Mouse (Mus musculus): ENCODE results near the gene Baiap2l2.

Baiap2l2 gene

DNA sequence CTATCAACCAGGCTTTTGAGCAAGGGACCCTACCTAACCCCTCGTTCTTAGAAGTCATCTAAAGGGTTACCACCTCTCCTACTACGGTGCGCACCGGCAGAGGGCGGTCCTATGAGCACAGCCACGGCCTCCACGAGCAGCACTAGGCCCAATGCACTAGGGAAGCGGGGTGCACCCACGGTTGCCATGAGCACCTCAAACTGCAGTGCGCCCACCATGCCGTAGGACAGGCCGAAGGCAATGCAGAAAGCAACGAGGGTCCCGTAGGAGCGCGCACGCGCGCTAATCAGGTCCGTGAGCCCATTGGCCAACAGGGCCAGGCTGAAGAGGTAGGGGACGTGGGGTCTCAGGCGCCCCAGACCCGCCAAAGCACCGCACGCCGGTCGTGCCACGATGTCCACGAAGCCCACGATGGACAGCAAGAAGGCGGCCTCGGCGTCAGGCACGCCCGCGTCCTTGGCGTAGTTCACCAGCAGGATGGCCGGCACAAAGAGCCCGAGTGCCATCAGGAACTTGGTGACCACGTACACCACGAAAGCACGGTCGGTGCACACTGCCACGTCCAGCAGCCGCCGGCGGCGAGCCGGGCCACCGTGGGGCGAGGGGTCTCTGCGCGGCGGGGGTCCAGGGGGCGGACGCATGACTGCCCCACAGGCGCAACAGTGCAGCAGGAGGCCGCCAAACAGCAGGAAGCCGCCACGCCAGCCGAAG, 33.4 kb downstream of the Baiap2l2 start:
- TF ChIP-seq GATA4 (IDR thresholded peaks at IDR 0.05; ENCODE audit: insufficient replicate concordance, low read length): no peak

DNA sequence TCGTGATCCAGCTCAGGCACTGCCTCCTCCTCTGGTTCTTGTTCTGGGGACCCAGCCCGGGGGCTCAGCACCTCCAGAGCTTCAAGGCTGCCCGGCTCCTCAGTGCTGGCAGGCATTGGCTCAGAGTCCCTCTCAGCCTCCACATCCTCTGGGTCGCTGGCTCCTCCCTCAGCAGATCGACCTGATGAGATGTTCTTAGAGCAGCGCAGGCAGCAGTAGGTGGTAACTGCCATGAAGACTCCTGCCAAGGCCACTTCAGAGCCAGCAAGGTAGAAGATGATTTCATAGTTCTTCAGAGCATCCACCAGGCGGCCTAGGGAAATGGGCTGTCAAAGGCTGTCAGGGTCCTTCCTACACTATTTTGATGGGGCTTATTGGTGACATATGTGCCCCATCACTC, 34.2 kb downstream of the Baiap2l2 start:
- no peak for TF ChIP-seq GATA4 (IDR thresholded peaks at IDR 0.05; ENCODE audit: insufficient replicate concordance, low read length)

- no peak for TF ChIP-seq GATA4 (IDR thresholded peaks at IDR 0.05; ENCODE audit: insufficient replicate concordance, low read length)
These were observed 35.1 kb downstream of the Baiap2l2 start for GRCm38 (mm10) chr15:79250236-79250635.

- TF ChIP-seq GATA4 (IDR thresholded peaks at IDR 0.05; ENCODE audit: insufficient replicate concordance, low read length): no peak
These were observed 40.0 kb downstream of the Baiap2l2 start for GRCm38 (mm10) chr15:79245321-79245720.

DNA sequence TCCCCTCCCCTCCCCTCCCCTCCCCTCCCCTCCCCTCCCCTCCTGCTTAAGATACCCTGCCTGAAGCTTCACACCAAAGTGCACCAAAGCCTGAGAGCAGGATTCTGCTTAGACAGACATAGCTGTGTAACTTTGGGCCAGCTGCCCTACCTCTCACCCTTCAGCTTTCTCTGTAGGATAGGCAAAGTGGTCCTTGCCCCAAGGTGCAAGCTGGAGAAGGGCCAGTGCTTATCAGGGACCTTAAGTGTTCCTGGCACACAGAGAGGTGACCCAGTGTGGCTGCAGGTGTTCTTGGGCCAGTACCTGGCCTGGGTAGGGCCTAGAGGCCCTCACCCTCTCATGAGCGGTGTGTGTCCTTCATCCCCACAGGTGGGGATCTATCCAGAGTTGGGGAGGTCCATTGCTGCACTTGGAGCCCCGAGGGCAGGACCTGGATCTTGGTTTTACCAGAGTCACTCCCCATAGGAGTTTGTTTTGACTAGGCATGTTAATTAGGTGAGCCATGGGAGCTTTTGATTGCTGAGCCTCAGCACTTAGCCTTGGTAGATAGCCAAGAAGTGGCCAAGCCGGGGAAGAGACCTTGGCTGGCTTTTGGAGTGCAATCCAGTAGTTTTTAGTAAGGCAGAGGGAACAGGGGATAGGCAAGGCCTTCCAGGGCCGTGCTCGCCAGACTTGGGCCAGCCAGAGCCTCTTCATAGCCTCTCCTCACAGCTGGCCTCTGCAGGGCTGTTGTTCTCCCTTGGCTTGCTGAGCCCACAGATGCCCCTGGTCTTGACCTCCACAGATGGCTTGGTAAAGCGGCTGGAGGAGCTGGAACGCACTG, 41.1 kb downstream of the Baiap2l2 start:
- no peak for TF ChIP-seq GATA4 (IDR thresholded peaks at IDR 0.05; ENCODE audit: insufficient replicate concordance, low read length)

- TF ChIP-seq GATA4 (IDR thresholded peaks at IDR 0.05; ENCODE audit: insufficient replicate concordance, low read length): no peak
These were observed 41.9 kb downstream of the Baiap2l2 start for GRCm38 (mm10) chr15:79243234-79244042.

- no peak for TF ChIP-seq GATA4 (IDR thresholded peaks at IDR 0.05; ENCODE audit: insufficient replicate concordance, low read length)
These were observed 42.6 kb downstream of the Baiap2l2 start for GRCm38 (mm10) chr15:79242574-79243233.

DNA sequence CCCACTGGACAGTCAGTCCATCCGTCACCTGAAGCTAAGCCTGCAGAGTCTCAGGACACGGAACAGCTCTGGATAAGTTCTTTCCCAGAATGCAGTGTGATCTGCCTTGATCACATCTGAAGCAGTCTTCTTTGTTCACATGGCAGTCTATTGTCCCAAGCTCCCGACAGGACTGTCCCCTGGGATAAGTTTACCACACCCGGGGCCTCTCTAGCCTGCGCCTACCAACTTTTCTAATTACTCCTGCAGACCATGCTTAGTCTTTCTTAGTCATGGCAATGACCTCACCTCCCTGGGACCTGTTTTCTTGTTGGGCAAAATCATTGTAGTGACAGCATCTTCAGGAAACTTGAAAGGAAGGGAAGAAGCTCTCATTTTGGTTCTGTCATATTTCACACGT, 47.3 kb downstream of the Baiap2l2 start:
- no peak for TF ChIP-seq GATA4 (IDR thresholded peaks at IDR 0.05; ENCODE audit: insufficient replicate concordance, low read length)

DNA sequence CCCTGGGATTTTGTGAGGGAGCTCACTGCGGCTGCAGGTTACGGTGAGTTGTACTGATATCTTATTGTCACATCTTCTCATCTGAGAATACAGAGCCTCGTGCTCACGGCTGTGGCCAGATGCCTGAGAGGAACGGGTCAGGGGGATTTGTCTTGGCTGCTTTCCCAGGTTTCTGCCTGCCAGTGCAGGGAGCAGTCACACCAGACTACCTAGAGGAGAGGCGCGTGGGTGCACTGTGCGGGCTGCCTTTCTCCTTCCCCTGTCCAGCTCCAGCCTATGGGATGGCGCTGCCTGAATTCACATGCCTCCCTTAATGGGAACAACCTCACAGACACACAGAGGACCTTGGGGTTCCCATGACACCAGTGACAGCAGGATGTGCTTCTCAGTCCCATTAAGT, 50.1 kb downstream of the Baiap2l2 start:
- no peak for TF ChIP-seq GATA4 (IDR thresholded peaks at IDR 0.05; ENCODE audit: insufficient replicate concordance, low read length)

- TF ChIP-seq GATA4 (IDR thresholded peaks at IDR 0.05; ENCODE audit: insufficient replicate concordance, low read length): no peak; the same call in 1 of the 2 replicates
These were observed 56.1 kb downstream of the Baiap2l2 start, which contains the start of the genes Pick1 and Gm49486 for GRCm38 (mm10) chr15:79229058-79229821. Pick1 (plus strand) TSS chr15:79229173. Gm49486 (plus strand) TSS chr15:79229391.

DNA sequence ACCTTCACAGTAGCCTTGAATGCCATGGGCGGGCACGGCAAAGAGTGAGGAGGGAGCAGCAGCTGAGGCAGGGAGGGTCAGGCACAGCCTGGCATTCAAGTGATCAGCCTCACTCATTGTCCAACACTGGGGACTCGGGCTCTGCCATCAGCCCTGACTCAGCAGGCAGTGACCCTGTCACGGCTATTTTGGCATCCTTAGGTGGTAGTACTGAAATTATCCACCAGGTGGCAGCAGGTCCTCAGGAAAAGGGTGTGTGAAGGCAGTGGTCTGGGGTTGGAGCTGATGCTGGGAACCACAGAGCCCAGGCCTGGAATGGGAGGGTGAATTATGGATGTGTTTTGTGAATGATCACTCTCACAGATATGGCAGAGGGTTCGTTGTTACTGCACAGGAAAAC, 60.7 kb downstream of the Baiap2l2 start:
- TF ChIP-seq GATA4 (IDR thresholded peaks at IDR 0.05; ENCODE audit: insufficient replicate concordance, low read length): no peak

DNA sequence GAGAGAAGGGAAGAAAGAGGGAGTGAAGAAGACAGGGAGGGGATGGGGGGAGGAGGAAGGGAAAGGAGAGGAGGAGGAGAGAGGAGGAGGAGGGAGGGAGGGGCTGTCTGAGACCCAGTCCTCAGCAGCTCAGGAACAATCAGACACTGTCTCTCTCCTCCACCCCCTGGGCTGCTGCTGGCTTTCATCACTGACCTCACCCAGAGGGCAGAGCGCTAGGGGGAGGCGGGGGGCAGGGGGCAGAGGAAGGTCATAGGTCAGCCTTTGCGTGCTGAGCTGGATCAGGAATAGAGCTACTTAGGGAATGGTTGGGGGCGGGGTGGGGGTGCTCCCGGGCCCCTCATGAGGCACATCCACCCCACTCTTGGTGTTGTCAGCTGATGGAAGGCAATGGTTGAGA, 61.7 kb downstream of the Baiap2l2 start:
- TF ChIP-seq GATA4 (IDR thresholded peaks at IDR 0.05; ENCODE audit: insufficient replicate concordance, low read length): no peak

GRCm38 (mm10) chr15:79219572-79219971, 65.8 kb downstream of the Baiap2l2 start:
- no peak for TF ChIP-seq GATA4 (IDR thresholded peaks at IDR 0.05; ENCODE audit: insufficient replicate concordance, low read length)

DNA sequence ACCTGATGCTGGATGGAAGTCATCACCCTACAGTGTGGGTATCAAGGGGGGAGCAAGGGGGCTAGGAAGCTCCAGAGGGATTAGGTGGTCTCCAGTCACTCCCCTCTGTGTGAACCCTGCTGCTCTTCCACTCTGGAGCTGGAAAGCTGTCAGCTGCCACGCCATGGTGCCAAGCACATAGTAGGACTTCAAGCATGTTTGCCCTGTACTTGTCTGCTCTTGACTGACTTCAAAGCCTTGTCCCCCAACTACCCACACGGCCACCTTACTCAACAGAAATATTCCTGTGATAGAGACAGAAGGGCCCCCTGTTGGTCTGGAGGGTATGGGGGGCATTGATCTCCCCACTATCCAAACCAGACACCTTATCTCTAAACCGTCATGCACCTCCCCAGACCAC, 69.1 kb downstream of the Baiap2l2 start:
- no peak for TF ChIP-seq GATA4 (IDR thresholded peaks at IDR 0.05; ENCODE audit: insufficient replicate concordance, low read length)
